Mouse (Mus musculus): ENCODE results near the gene Cd37.

DNA sequence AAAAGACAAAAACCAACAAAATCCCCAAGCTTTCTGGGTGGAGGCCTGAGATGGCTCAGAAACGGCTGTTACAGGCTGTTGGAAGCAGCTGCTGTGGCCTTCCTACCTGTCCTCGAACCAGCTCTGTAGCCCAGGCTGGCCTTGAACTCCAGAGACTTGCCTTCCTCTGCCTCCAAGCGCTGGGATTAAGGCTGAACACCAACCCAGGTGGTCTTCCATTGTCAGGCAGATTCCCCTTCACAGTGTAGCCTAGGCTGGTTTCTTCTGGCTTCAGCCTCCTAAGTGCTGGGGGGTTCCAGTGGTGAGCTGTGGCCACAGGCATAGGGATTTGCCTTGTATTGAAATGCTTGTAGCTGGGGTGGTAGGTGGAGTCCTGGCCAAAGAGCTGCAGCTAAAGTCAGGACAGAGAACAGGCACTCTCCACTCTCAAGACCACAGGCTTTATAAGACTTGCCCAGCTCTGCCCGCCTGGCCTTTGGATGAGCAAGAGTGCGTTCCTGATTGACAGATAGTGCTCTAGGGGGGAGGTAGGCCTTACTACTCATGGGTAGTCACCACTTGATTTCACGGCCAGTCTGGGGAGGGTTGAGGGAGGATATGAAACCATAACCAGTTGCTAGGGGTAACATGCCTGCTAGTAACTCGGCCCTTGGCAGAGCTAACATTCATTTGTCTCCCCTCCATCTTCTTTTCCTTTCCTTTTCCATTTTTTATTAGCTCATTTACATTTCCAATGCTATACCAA lies 9.3 kb downstream of the Cd37 start:
- TF ChIP-seq CTCF (conservative IDR thresholded peaks at IDR 0.05; ENCODE audit: low read length), result no peak
- no peak for TF ChIP-seq POU5F1 (IDR thresholded peaks at IDR 0.05; ENCODE audit: borderline replicate concordance, low read length)

All from E14TG2a.4 (cell line).